Mouse (Mus musculus): ENCODE results near the gene Satb2.

DNA sequence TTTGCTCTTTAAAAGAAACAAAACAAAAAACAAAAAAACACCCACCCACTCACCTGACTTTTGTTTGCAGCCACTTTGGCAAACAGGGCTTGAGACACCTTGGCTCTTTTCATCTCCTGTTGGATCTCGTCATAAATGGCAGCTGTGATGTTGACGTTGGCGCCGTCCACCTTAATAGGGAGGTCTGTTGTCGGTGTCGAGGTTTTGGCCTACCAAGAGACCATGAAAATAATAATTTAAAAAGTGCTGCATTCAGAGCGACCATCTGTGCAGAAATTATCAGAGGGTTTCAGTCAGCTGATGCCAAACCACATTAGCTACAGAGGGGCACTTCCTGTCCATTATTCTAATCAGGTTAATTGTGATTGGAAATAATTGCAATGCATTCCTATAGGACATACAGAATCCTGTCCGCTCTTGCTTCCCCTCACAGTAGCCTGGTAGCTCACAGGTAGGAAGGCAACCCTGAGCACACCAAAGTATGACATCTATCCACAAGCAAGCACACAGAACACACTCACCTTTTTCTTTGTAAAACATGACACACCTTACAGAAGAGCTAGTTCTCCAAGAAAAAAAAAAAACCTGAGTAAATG, 132.8 kb downstream of the Satb2 start:
- TF ChIP-seq CTCF (IDR thresholded peaks at IDR 0.05; ENCODE audit: extremely low read depth, insufficient read depth, low read length) (no peak), POLR2A (IDR thresholded peaks at IDR 0.05; ENCODE audit: extremely low read depth, insufficient read depth, low read length) (no peak)
